Mouse (Mus musculus): ENCODE data around the gene Maml2.

DNA sequence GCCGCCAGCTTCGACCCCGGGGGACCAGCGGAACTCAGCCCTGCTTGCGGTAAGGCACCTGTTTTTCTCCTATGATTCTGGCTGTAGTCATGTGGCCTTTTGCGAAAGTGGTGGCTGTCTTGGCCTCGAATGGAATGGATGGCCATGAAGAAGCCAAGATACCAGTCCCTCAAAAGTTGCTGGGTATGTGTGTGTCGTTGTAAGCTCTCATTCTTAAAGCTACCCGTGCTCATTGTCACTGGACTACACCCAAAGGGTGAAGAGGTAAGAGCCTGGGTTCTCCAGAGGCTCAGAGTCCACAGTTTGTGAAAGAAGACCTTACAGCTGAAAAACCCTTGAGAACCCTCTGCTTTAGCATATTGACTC, 739 bp downstream of the Maml2 start:
- TF ChIP-seq CTCF (IDR thresholded peaks at IDR 0.05; ENCODE audit: low read depth) (no peak), EP300 (IDR thresholded peaks at IDR 0.05; ENCODE audit: low read depth) (no peak)
